Mouse (Mus musculus): ENCODE data around the gene Tfam.

- no peak for TF ChIP-seq CTCF (IDR thresholded peaks at IDR 0.05; ENCODE audit: low read depth, low read length)
- TF ChIP-seq POLR2A (IDR thresholded peaks at IDR 0.05; ENCODE audit: extremely low read depth, insufficient read depth, low read length) = no peak
Observed at GRCm38 (mm10) chr10:71201512-71201911, 36.6 kb downstream of the Tfam start.

All from liver, adult 2 months (tissue).